Mouse (Mus musculus): ENCODE measurements around the gene Myg1.

Gene Myg1

DNA sequence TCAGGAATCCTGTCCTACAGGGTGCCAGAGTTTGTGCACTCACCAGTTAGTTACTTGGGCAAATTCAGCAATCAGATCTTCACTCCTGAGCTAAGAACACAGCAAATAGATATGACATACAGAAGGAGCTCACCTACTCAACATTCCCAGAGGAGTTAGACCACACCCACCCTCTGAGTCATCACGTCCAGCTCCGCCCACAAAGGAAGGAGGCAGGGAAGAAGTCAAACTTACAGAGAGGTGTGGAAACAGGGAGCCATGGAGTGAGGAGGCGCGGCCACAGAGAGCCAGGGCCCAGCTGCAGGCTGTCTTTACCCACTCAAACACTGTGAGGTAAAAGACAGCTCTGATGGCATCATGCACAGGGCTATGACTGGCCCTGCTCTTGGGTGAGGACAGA is 14.9 kb downstream of the Myg1 start:
- no peak for DNase-seq (ENCODE audit: low spot score)

DNA sequence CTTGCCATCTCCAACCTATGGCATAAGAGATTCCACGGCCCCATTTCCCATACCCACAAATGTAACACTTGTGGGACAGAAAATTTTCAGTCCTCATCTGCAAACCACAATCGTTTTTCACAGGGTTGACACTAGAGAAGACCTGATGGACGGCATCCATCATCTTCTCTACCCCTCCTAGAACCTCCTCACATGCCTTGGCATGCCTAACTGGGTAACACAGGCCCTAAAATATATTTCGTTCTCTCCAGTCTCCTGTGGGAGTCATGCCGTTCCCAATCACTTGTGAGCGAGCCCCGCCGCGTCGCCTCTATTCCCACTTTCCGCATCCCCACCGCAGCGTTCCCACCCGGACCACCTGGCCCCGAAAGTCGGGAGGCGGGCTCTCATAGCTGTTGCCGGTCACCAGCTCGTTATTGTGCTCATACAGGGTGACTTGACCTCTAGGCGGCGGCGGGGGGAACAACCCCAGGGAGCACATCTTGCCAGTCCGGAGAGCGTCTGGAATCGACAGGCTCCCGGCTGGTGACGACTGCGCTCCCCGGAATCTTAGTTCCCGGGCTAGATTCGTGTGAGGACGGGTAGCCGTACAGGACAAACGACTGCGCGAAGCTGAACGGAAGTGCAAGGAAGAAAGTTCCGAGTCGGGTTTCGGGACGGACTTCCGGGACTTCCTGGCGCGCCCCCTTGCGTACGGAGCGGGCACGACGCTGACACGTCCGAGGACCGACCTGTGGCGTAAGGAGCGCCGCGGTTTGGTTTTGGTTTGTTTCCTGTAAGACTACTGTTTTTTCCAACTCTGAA is 18.8 kb downstream of the Myg1 start, which contains the start of gene Aaas:
Gene Aaas (minus strand): TSS at position 634 of the 804 bp plus-strand sequence.
- DNase-seq (ENCODE audit: low spot score), result peak; percentile 88

DNA sequence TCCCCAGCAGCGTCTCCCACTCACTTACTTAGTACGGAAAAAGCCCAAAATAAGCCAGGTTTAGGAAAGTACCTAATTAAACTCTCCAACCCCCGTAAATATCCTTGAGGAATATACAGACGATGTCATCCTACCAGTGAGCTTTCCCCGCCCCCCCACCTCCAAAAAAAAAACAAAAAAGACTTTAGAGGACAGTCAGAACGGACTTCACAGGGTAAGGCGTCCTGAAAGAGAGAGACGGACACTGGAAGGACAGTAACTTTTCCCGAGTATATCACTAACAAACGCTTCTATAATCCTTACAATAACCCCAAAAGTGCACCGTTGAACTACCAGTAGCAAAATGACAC is 19.4 kb downstream of the Myg1 start:
- DNase-seq (ENCODE audit: low spot score), result no peak

DNA sequence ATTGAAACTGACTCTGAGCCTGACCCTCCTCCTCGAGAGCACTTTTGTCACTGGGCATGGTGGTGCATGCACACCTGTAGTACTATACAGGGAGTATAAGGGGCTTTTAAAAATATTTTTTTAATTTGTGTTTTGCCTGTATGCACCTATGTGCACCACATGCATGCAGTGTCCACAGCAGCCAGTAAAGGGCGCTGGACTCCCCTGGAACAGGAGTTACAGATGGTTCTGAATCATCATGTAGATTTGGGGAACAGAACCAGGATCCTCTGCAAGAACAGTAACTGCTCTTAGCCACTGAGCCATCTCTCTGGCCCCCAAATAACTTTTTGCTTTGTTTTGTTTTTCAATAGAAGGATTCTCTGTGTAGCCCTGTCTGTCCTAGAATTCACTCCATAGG is 20.7 kb downstream of the Myg1 start:
- no peak for DNase-seq (ENCODE audit: low spot score)

DNA sequence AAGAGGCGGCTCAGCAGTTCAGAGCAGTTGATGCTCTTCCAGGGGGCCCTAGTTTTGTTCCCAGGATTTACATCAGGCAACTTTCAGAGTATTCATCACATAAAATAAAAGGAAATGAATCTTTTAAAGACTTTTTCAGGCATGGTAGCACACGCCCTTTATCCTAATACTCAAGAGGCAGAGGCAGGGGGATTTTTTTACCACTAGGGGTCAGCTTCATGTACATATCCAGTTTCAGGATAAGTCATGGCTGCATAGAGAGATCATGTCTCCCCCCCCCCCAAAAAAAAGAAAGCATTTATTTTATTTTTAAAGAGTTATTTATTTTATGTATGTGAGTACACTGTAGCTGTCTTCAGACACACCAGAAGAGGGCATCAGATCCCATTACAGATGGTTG is 22.5 kb downstream of the Myg1 start:
- no peak for DNase-seq (ENCODE audit: low spot score)

DNA sequence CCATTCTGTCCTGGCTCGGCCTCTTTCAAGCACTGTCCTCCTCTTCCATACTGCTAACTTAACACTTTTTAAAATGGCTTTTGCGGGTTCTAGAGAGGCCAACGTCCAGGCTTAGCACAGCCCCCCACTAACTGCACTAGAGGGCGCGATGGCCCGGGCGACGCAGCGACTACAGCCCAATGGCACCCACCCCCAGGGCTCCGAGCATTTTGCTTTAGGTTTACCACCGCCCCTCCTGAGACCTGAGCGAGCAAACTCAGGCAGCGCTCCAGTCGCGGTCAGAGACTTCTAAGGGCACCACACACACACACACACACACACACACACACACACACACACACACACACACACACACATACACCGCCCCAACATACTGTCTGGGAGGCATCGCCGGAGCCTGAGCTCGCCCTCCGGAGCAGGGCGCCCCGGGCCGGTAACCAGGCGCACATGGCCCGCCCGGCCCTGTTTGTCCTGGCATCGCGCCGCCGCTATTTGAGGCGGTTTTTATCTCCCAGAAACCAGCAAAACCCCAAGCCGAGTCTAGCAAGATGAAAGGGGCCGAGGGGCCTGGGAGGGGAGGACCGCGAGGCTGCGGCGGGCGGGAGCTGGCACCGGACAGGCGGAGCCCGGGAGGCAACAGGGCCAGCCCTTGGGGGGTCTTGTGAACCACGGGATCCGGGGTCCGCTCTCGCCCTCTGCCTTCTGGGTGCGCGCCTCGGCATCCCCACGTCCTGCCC is 23.8 kb downstream of the Myg1 start:
- no peak for DNase-seq (ENCODE audit: low spot score)

DNA sequence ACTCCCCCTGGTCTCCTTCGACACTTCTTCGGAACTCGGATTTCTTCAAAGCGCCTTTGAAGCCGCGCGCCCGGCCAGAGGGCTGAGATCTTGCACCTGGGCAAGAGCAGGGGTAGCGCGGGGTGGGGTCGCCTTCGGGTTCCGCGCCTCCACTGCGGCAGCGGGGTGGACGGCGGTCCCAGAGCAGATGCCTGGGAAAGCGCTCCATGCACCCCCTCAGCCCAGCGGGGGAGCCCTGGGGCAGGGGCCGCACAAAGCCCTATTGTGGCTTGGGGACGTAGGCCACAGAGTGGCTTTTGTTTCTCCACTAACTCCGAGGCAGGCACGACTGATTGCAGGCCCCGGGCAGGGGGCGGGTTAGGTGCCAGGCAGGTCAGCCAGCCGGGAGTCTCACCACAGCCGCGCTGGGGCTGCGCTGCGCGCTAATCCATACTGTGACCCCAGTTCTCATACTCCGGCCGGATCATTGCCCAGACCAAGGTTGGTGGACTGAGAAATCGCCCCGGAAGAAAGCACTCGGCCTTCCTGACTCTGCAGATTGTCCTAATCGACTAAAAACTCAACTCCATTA is 24.4 kb downstream of the Myg1 start:
- DNase-seq (ENCODE audit: low spot score), result no peak

DNA sequence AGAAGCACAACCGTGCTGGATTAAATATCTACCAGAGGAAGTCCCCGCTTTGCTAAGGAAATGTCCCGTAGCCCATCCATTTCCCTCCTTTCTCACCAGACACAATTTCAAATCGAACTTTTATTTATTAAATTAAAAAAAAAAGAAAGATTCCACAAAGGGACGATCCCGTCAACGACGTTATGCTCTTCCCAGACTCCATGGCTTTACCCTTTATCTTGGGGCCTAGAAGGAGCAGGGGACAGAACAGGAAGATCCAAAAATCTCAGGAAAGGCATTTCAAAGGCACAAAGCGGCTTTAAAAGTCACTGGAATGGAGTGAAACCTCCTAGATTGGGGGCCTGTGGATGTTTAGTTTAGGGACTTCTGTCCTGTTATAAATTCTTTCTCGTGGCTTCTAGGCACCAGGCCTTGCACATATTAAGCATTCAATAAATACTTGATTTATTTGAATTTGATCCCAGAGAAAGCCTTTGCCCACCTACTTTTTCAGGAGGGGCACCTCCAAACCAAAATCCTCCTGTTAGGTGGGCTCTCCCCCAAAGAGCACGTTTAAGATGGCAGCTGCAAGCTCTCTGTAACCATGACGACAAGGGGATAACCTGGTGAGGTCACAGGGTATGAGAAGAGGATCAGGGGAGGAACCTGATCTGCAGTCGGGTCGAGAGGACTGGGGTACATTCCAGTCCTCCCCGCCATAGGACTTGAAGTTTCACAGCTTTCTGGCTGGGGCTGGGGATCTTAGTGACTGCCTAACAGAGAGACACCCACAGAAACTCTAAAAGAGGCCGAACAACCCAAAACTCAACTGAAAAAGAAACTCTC is 25.2 kb downstream of the Myg1 start:
- DNase-seq (ENCODE audit: low spot score), result no peak

DNA sequence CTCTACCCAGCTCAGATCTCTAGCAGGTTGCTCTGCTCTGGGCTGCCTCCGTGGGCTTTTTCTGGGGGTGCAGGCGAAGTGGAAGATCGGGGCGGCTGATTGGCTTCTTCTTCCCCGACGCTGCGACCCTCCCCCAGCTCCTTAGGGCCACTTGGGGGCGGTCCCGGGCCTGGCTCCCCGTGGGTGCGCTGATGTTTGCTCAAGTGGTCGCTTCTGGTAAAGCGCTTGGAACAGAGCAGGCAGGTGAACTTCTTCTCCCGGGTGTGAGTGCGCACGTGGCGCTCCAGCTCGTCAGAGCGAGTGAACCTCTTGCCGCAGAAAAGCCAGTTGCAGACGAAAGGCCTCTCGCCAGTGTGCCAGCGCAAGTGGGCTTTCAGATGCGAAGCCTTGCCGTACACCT is 26.6 kb downstream of the Myg1 start:
- no peak for DNase-seq (ENCODE audit: low spot score)

DNA sequence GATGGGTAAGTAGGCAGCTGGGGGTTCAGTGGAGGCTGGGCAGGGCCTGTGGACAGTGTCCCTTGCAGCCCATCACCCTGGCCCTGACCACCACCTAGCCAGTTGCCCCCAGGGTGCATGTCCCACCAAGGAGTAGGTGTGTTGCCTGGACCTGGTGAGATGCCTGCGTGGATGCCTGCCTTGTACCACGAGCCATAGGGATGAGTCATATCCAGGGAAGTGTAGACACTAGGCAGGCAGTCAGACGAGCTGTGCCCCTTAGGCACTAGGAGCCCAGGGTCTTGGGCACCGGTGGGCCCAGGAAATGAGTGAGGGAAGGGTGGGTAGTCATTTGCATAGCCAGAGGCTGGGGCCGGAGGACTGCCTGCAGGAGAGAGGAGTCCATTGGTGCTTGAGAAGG is 27.3 kb downstream of the Myg1 start:
- no peak for DNase-seq (ENCODE audit: low spot score)

DNA sequence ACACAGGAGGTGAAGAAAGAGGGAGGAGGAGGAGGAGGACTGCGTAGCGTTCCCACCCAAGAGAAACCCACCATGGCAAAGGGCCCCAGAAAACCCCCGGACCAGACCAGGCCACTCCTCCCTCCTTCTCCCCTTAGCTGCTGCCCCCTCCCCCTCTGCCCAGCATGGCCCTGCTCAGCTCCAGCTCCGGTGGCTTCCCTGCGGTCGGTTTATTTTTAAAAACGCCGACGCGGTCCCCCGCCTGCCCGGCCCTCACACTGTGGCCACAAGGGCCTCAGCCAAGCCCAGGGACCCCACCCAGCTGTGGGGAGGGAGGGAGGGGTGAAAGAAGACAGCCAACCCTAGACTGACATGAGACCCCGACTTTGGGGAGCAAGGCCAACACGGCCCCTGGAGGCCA is 31.1 kb downstream of the Myg1 start:
- no peak for DNase-seq (ENCODE audit: low spot score)

DNA sequence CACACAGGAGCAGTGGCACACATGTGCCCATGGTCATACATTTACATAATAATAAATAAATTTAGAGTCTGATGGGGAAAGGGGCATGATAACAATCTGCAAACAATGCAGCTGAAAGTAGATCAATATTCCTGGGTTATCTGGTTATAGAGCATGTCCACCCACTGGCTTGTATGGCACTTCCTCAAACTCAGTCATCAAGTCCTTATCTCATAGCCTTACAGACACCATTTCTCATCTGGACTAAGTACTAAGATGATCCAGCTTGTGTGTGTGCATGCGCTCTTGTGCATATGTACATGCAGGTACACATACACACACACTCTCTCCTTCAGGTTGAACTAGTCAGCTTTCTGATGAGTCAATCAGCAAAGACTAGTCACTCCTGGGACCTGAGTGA is 33.2 kb downstream of the Myg1 start:
- no peak for DNase-seq (ENCODE audit: low spot score)

DNA sequence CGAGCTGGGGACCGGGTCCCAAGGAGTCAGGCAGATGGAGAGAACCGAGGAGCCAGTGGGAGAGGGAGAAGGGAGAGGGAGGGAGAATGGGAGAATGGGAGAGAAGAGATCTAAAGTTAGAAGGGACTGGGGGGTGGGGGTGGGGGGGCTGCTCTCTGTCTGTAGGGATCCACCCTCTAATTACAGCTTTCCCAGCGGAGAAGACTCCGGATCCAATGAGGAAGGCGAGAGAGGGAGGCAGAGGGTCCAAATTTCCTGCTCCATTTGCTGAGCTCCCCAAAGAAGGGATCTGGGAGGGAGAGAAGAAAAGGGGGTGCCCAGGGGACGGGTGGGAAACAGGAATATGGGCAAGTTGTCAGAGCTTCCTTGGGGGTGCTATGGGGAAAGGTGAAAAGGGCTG is 34.7 kb downstream of the Myg1 start:
- DNase-seq (ENCODE audit: low spot score), result no peak

DNA sequence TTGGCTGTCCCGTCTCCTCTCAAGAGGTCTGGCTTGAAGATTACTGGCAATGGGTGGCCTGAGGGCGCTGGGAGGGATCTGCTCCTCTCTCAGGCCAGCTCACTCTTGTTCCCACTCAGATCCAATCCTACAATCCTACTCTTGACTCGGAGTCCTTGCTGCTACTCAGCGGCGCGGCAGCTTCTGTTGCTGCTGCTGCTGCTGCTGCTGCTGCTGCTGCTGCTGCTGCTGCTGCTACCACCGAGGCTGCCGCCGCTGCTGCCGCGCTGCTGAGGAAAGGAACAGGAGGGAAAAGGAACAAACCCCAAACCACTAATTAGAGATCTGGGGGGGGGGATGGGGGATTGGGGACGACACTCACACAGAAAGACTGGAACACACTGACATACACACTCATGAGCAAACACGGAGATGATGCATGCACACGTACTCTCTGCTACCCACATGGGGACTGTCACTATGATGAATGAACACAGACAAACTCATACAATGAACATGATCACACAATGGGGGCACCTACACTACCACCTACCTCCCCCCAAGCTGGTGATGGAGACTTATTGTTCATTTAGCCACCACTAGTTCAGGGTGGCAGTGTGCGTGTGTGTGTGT is 35.3 kb downstream of the Myg1 start, which contains the start of gene Sp7:
Gene Sp7 (minus strand): TSS at position 450 of the 612 bp plus-strand sequence.
- DNase-seq (ENCODE audit: low spot score), result no peak

DNA sequence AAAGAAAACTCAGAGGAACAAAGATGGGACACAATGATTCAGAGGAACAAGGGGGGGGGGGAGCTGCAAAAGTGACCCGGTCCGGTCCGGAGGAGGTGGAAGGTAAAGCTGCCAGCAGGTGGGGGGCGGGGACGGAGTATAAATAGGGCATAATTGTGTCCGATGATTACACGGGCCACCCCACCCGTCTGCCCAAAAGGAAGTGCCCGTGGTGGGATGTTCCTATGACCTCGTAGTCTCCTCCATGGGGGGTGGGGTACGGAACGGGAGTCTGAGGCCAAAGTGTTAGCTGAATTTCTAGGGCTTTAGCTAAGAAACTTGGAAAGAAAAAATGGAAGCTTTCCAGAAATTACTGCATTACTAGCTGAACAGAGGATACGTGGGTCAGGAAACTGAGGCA is 38.5 kb downstream of the Myg1 start:
- no peak for DNase-seq (ENCODE audit: low spot score)

DNA sequence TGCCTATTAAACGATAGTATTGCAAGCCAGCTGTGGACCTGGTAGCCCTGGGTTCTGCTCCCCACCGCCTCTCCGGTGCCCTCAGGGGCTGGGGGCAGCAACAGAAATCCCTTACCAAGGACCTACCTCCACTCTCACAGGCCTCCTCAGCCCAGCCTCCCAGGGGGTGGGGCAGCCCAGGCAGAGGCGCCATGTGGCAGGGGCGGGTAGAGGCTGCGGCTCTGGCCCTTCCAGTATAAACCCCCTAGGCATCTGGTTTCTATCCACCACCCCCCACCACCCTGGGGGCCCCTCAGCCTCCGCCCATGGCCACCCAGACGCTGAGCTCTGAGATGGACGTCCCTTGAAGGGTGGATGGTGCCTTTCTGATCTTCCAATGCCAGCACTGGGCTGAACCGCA is 39.2 kb downstream of the Myg1 start:
- no peak for DNase-seq (ENCODE audit: low spot score)

DNA sequence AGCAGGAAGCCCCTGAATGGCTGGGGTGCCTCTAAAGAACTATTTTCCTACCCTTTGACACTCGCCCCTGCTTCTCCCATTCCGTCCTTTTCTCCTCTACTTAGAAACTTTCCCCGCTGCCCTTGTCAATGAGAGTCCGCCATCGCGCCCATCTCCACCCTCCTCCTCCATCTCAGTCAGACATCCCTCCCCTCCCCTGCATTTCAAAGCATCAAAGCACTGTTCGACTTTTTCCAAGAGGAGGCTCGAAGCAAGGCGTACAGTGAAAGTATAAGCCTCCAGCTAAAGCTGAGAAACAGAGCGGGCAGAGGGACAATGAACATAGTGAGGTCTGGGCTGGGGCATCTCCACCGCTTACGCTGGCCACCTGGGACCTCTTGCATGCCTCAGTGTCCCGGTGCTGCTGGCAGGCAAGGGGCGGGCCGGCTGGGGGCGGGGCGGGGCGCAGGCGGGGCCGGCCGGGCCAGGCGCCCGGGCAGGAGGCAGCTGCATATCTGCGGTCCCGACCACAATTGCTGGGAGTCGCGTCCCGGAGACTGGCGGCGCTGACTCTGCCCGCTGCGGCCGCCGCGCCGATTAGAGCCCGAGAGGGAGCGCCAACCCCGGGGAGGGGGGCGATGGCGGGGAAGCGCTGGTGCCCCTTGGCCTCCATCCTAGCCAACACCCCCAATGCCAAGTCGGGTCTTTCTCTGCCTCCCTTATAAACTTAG is 45.1 kb downstream of the Myg1 start:
- no peak for DNase-seq (ENCODE audit: low spot score)

DNA sequence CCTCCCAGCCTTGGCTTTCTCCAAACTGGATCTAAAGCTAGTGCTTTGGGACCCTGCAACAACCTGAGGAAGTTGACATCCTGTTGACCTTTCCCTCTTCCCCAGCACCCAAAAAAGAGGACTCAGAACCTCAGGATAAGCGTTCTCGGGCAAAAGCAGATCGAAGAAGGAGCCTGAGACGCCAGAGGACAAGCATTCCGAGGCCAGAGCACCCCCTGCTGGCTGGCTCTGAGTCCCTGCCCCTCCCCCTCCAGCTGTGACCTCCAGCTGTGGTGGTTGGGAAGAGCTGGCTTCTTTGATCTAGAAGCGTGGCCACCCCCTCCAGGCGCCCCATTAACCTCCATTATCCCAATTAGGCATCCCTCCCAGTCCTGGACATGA is 45.6 kb downstream of the Myg1 start:
- DNase-seq (ENCODE audit: low spot score), result peak; percentile 53

DNA sequence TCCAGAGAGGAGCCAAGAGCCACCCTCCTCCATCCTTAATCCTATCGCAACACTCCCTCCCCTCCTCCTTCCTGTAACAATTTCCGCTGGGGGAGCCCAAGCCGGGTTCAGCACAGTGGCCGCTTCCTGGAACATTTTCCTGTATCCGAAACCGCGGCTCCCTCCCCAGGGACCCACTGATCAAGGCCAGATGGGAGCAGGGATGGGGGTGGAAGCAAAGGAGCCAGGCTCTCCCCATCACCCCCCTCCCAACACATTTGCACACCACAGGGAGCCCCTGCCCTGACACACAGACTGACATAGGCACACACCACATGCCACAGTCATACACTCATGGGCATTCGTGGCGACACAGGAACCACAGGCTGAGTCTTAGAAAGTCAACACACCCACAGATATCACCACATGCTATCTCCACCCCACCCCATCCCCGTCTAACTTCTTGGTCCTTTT is 46.3 kb downstream of the Myg1 start:
- DNase-seq (ENCODE audit: low spot score), result no peak

DNA sequence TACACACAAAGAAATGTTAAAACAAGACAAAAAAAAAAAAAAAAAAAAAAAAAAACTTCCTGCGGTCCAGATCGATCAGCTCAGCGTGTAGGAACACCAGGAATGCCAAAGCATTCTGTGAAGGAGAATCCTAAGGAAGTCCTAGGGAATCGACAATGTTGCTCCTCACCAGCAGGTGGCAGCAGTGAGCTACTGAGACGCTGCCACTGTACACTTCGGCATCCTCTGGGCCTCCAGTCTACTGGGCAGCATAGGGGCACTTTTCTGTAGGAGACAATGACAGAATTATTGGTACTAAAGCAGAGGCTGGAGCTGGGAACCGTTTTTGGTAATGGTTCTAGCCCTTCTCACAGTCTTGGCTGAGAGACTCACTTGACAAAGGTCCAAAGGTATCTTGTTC is 50.1 kb downstream of the Myg1 start:
- peak; percentile 65 for DNase-seq (ENCODE audit: low spot score)

DNA sequence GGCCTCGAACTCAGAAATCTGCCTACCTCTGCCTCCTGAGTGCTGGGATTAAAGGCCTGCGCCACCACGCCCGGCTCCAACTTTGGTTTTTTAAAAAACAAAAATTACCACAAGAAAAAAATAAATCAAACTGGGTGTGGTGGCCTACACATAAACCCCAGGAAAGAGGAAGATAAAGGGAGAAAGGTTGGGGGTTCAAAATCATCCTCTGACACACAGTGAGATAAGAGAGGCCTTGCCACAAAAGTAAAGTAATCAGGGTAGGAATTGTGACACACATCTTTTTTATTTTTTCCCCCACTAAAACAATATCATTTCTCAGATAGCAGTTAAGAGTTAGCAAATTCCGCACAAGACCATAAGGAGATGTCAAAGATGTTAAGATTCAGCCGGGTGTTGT is 52.2 kb downstream of the Myg1 start:
- no peak for DNase-seq (ENCODE audit: low spot score)
